Comparison of ENCODE assay signal across 4 mouse cellular contexts in genomic region chr1:189243206-189243605, GRCm38 (mm10).
DNase-seq lines count a peak whose midpoint lies in the region; TF ChIP-seq lines count a peak whose summit lies in the region.
"Not testable (repeated sequence)": the region's sequence is repeated elsewhere in the genome, so short reads cannot be mapped to it uniquely, and the experiment has no call there.

No protein-coding gene starts in this region.

- not testable (repeated sequence) for TF ChIP-seq CTCF in testis, adult 2 months (IDR thresholded peaks at IDR 0.05; ENCODE audit: control insufficient read depth, insufficient read depth, insufficient replicate concordance, low read depth, low read length)

- H3K4me1 ChIP-seq in testis, adult 2 months (ENCODE audit: control insufficient read depth, insufficient read depth, low read length), result not testable (repeated sequence)

- not testable (repeated sequence) for H3K27ac ChIP-seq in testis, adult 2 months (ENCODE audit: control insufficient read depth, insufficient read depth, low read depth, low read length)

- peak; percentile 71 to 78 for DNase-seq in B cell, adult 2 months
- DNase-seq in adrenal gland, postnatal 14 days, result peak; percentile 11
- peak; percentile 73 to 79 for DNase-seq in spleen, postnatal 36 days (ENCODE audit: low spot score in 2 of 2)

- not testable (repeated sequence) for TF ChIP-seq POLR2A in testis, adult 2 months (IDR thresholded peaks at IDR 0.05; ENCODE audit: control insufficient read depth, low read depth, low read length)

- not testable (repeated sequence) for H3K36me3 ChIP-seq in testis, adult 2 months (ENCODE audit: control insufficient read depth, insufficient read depth, low read length)

- peak overlapping the region; percentile 59 for H3K4me3 ChIP-seq in testis, adult 2 months (ENCODE audit: control insufficient read depth, low read depth, low read length)

- H3K27me3 ChIP-seq in testis, adult 2 months (ENCODE audit: control insufficient read depth, insufficient read depth, low read length), result not testable (repeated sequence)

Comparison
In these comparisons a context has a peak if more than half of its experiments do, and no peak if none do; other contexts are left out.
1. DNase-seq: peak in every context shown above with its lines; median percentile 76 in spleen, postnatal 36 days; 74 in B cell, adult 2 months; 11 in adrenal gland, postnatal 14 days.